Comparison of ENCODE assay signal across 24 mouse cellular contexts in genomic region chr13:20537487-20537886, GRCm38 (mm10).
DNase-seq lines count a peak whose midpoint lies in the region; ATAC-seq and TF ChIP-seq lines count a peak whose summit lies in the region.
"Had no signal": no experiment of that assay in that cellular context is flagged by ENCODE, and none has a peak within 500 bp of the region (broad histone marks: within the 10 kb centered on the region; RNA-seq: fewer than 3 reads in every experiment).

No protein-coding gene starts in this region.

- no peaks in the 10 kb centered on the region for H3K27me3 ChIP-seq in intestine, embryonic 14.5 days (replicated peaks; ENCODE audit: control insufficient read depth, insufficient read depth, low read length)
- no peaks in the 10 kb centered on the region for H3K27me3 ChIP-seq in intestine, embryonic 15.5 days (replicated peaks)
- H3K27me3 ChIP-seq in midbrain, embryonic 15.5 days (replicated peaks): no peaks in the 10 kb centered on the region
- H3K27me3 ChIP-seq in midbrain, postnatal 0 days (ENCODE audit: insufficient read depth, low read length): no peaks in the 10 kb centered on the region
- H3K27me3 ChIP-seq: CH12.LX; heart, embryonic 13.5 days; hindbrain, embryonic 15.5 days; liver, embryonic 12.5 days; megakaryocyte, embryonic 14.5 days had no signal

- no peak overlapping the region for H3K27ac ChIP-seq in intestine, embryonic 14.5 days (ENCODE audit: low read depth)
- H3K27ac ChIP-seq in intestine, embryonic 15.5 days: no peak overlapping the region
- H3K27ac ChIP-seq in midbrain, embryonic 15.5 days: peak overlapping the region; percentile 57; the same call in 1 of the 2 replicates
- H3K27ac ChIP-seq in midbrain, postnatal 0 days (ENCODE audit: low read depth, low read length): no peak overlapping the region
- peak overlapping the region; percentile 96 for H3K27ac ChIP-seq in cortical plate, adult 2 months (ENCODE audit: insufficient read depth, low read length)
- H3K27ac ChIP-seq: heart, embryonic 13.5 days; liver, embryonic 12.5 days had no signal

- no peak overlapping the region for H3K4me2 ChIP-seq in intestine, embryonic 14.5 days (ENCODE audit: low read length)
- H3K4me2 ChIP-seq in intestine, embryonic 15.5 days (replicated peaks): no peak overlapping the region
- H3K4me2 ChIP-seq in midbrain, embryonic 15.5 days: no peak overlapping the region
- no peak overlapping the region for H3K4me2 ChIP-seq in midbrain, postnatal 0 days (ENCODE audit: low read depth, low read length, poor library complexity, severe bottlenecking)
- H3K4me2 ChIP-seq: hindbrain, embryonic 15.5 days; liver, embryonic 12.5 days had no signal

- WGBS in intestine, embryonic 14.5 days: 81% methylated on average over 2 of the region's 2 CpGs
- WGBS in intestine, embryonic 15.5 days: 88% methylated on average over 2 of the region's 2 CpGs
- WGBS in midbrain, embryonic 15.5 days: 83% methylated on average over 2 of the region's 2 CpGs
- 88% methylated on average over 2 of the region's 2 CpGs for WGBS in midbrain, postnatal 0 days

- no peak for TF ChIP-seq POLR2A in cortical plate, adult 2 months (IDR thresholded peaks at IDR 0.05; ENCODE audit: extremely low read depth, insufficient read depth, low read length)

- no peak for ATAC-seq in intestine, embryonic 14.5 days (replicated peaks; ENCODE audit: low FRiP score, low TSS enrichment, low read depth)
- ATAC-seq in intestine, embryonic 15.5 days: no peak
- no peak; the same call in 1 of the 2 replicates for ATAC-seq in midbrain, embryonic 15.5 days (replicated peaks)
- no peak for ATAC-seq in midbrain, postnatal 0 days (ENCODE audit: low FRiP score)
- ATAC-seq: activated CD4-positive, CD25-positive, alpha-beta regulatory T cell, adult 4 months; intestine, embryonic 16.5 days; liver, embryonic 12.5 days; liver, postnatal 0 days had no signal

- H3K9me3 ChIP-seq in intestine, embryonic 14.5 days (ENCODE audit: control insufficient read depth, low read length): no peaks in the 10 kb centered on the region
- no peaks in the 10 kb centered on the region for H3K9me3 ChIP-seq in intestine, embryonic 15.5 days
- no peaks in the 10 kb centered on the region for H3K9me3 ChIP-seq in midbrain, embryonic 15.5 days
- no peaks in the 10 kb centered on the region for H3K9me3 ChIP-seq in midbrain, postnatal 0 days (ENCODE audit: low read length)
- H3K9me3 ChIP-seq: heart, embryonic 13.5 days; hindbrain, embryonic 15.5 days; liver, embryonic 12.5 days; megakaryocyte, embryonic 14.5 days had no signal

- H3K4me1 ChIP-seq in intestine, embryonic 14.5 days (replicated peaks; ENCODE audit: control insufficient read depth, insufficient read depth, low read length): no peaks in the 10 kb centered on the region
- no peaks in the 10 kb centered on the region for H3K4me1 ChIP-seq in intestine, embryonic 15.5 days (replicated peaks)
- peaks cover 10% of the 10 kb centered on the region for H3K4me1 ChIP-seq in midbrain, embryonic 15.5 days
- peaks cover 3% of the 10 kb centered on the region; the same call in 1 of the 2 replicates for H3K4me1 ChIP-seq in midbrain, postnatal 0 days (ENCODE audit: insufficient read depth, low read length)
- peaks cover 14% of the 10 kb centered on the region for H3K4me1 ChIP-seq in cortical plate, adult 2 months (ENCODE audit: control insufficient read depth, insufficient read depth, low read length)
- H3K4me1 ChIP-seq: liver, embryonic 12.5 days had no signal

- TF ChIP-seq CTCF in midbrain, postnatal 0 days (IDR thresholded peaks at IDR 0.05): no peak
- TF ChIP-seq CTCF in cortical plate, adult 2 months (IDR thresholded peaks at IDR 0.05; ENCODE audit: extremely low read depth, insufficient read depth, low read length): no peak

- H3K36me3 ChIP-seq in intestine, embryonic 14.5 days (ENCODE audit: control insufficient read depth, insufficient read depth, low read length): no peaks in the 10 kb centered on the region
- no peaks in the 10 kb centered on the region for H3K36me3 ChIP-seq in intestine, embryonic 15.5 days
- H3K36me3 ChIP-seq in midbrain, embryonic 15.5 days (replicated peaks): no peaks in the 10 kb centered on the region
- H3K36me3 ChIP-seq in midbrain, postnatal 0 days (ENCODE audit: insufficient read depth, low read length): no peaks in the 10 kb centered on the region
- H3K36me3 ChIP-seq: heart, embryonic 13.5 days; hindbrain, embryonic 15.5 days; liver, embryonic 12.5 days had no signal

- DNase-seq in intestine, embryonic 14.5 days (ENCODE audit: low spot score): peak; percentile 35
- DNase-seq in midbrain, postnatal 0 days (ENCODE audit: low spot score): no peak
- no peak for DNase-seq in kidney, postnatal 14 days
- DNase-seq: adrenal gland, adult 2 months; adrenal gland, postnatal 36 days; gastrocnemius, postnatal 10 days; heart, postnatal 10 days; kidney, adult 9 months; kidney, postnatal 10 days; left cerebral cortex, postnatal 4 days; liver, postnatal 0 days; lung, postnatal 36 days; right cerebral cortex, postnatal 4 days had no signal

- H3K4me3 ChIP-seq in intestine, embryonic 14.5 days (ENCODE audit: low read depth, low read length): no peak overlapping the region
- no peak overlapping the region for H3K4me3 ChIP-seq in intestine, embryonic 15.5 days (replicated peaks)
- H3K4me3 ChIP-seq in midbrain, embryonic 15.5 days: no peak overlapping the region
- no peak overlapping the region for H3K4me3 ChIP-seq in midbrain, postnatal 0 days (ENCODE audit: low read depth, low read length)
- H3K4me3 ChIP-seq in cortical plate, adult 2 months (ENCODE audit: insufficient read depth, low read length): no peak overlapping the region
- H3K4me3 ChIP-seq: erythroblast, embryonic 14.5 days; heart, embryonic 13.5 days; hindbrain, embryonic 15.5 days; liver, embryonic 12.5 days; megakaryocyte, embryonic 14.5 days had no signal

- no peak overlapping the region for H3K9ac ChIP-seq in intestine, embryonic 14.5 days (ENCODE audit: low read length)
- H3K9ac ChIP-seq in intestine, embryonic 15.5 days: no peak overlapping the region
- no peak overlapping the region for H3K9ac ChIP-seq in midbrain, embryonic 15.5 days
- no peak overlapping the region for H3K9ac ChIP-seq in midbrain, postnatal 0 days (replicated peaks; ENCODE audit: low read length, poor library complexity, severe bottlenecking)
- H3K9ac ChIP-seq: heart, embryonic 13.5 days; hindbrain, embryonic 15.5 days; liver, embryonic 12.5 days; liver, postnatal 0 days had no signal

Comparison
In these comparisons a context has a peak if more than half of its experiments do, and no peak if none do; other contexts are left out.
1. H3K27ac ChIP-seq: peak in midbrain, embryonic 15.5 days (single experiment) and cortical plate, adult 2 months (single experiment); none in intestine, embryonic 14.5 days (single experiment), intestine, embryonic 15.5 days (single experiment) and midbrain, postnatal 0 days (single experiment).